In genomic region chr5:21865346-21866107, GRCm38 (mm10) we compare ENCODE assay signal across 8 mouse cellular contexts. TPM values are rescaled to one million over a fixed set of nuclear protein-coding genes. Genes with fewer than 3 reads are reported as not detected.
DNase-seq lines count a peak whose midpoint lies in the region; ATAC-seq and TF ChIP-seq lines count a peak whose summit lies in the region.

TSS of gene Slc26a5 (minus strand) at chr5:21865604.

- DNase-seq in kidney, adult 2 months = peak; percentile 1
- DNase-seq in kidney, adult 8-10 months = no peak
- DNase-seq in cerebellum, adult 9-11 months = peak; percentile 7
- DNase-seq in hindbrain, embryonic 10.5 days (ENCODE audit: low spot score) = peak; percentile 21
- peak; percentile 44 for DNase-seq in retina, postnatal 1 day
- DNase-seq in layer of hippocampus, postnatal 14 days (ENCODE audit: low spot score in 2 of 2) = no peak
- no peak for DNase-seq in spleen, postnatal 4 days (ENCODE audit: low spot score in 2 of 2)

- no peak within 1 kb of the TSS for H3K27ac ChIP-seq in kidney, adult 2 months (ENCODE audit: insufficient read depth, low read depth, low read length)
- 0 out of 2 replicates have a peak within 1 kb of the TSS, but pooled peaks have one; percentile 19 for H3K27ac ChIP-seq in hindbrain, embryonic 10.5 days
- no peak within 1 kb of the TSS for H3K27ac ChIP-seq in liver, embryonic 16.5 days (ENCODE audit: low read length)

- no peaks in the 10 kb centered on the region for H3K27me3 ChIP-seq in kidney, adult 2 months (replicated peaks; ENCODE audit: control insufficient read depth, insufficient read depth, low read length)
- H3K27me3 ChIP-seq in hindbrain, embryonic 10.5 days (ENCODE audit: insufficient read depth, poor library complexity, severe bottlenecking) = peaks cover 10% of the 10 kb centered on the region; the same call in 1 of the 2 replicates
- H3K27me3 ChIP-seq in liver, embryonic 16.5 days (ENCODE audit: control insufficient read depth, insufficient read depth, low read depth, low read length) = peaks cover 3% of the 10 kb centered on the region; the same call in 1 of the 2 replicates

- H3K9ac ChIP-seq in liver, embryonic 16.5 days (ENCODE audit: low read depth, low read length) = no peak within 1 kb of the TSS

- no peaks in the 10 kb centered on the region for H3K4me1 ChIP-seq in kidney, adult 2 months (ENCODE audit: control insufficient read depth, insufficient read depth, low read length)
- peaks cover 18% of the 10 kb centered on the region for H3K4me1 ChIP-seq in hindbrain, embryonic 10.5 days (replicated peaks)
- H3K4me1 ChIP-seq in liver, embryonic 16.5 days (ENCODE audit: control insufficient read depth, low read depth, low read length) = no peaks in the 10 kb centered on the region

- H3K4me2 ChIP-seq in liver, embryonic 16.5 days (ENCODE audit: low read depth, low read length) = peak within 1 kb of the TSS; percentile 12; the same call in 1 of the 2 replicates

- H3K9me3 ChIP-seq in hindbrain, embryonic 10.5 days = no peaks in the 10 kb centered on the region
- H3K9me3 ChIP-seq in liver, embryonic 16.5 days (replicated peaks; ENCODE audit: control insufficient read depth, low read length) = no peaks in the 10 kb centered on the region

- ATAC-seq in liver, embryonic 16.5 days (ENCODE audit: low read depth) = no peak

- no peak within 1 kb of the TSS for H3K4me3 ChIP-seq in kidney, adult 2 months (ENCODE audit: insufficient read depth, low read depth, low read length)
- H3K4me3 ChIP-seq in hindbrain, embryonic 10.5 days = peak within 1 kb of the TSS; percentile 46
- no peak within 1 kb of the TSS for H3K4me3 ChIP-seq in liver, embryonic 16.5 days (ENCODE audit: low read depth, low read length)

- 2% methylated on average over 29 of the region's 29 CpGs for WGBS in kidney, adult 2 months
- WGBS in hindbrain, embryonic 10.5 days = 2% methylated on average over 29 of the region's 29 CpGs
- WGBS in liver, embryonic 16.5 days (ENCODE audit: insufficient replicate concordance) = 4% methylated on average over 29 of the region's 29 CpGs

- TF ChIP-seq CTCF in kidney, adult 2 months (conservative IDR thresholded peaks at IDR 0.05; ENCODE audit: insufficient read depth, insufficient read length, low read depth, low read length) = no peak

- no peaks in the 10 kb centered on the region for H3K36me3 ChIP-seq in kidney, adult 2 months (ENCODE audit: control insufficient read depth, insufficient read depth, low read length)
- no peaks in the 10 kb centered on the region for H3K36me3 ChIP-seq in hindbrain, embryonic 10.5 days
- no peaks in the 10 kb centered on the region for H3K36me3 ChIP-seq in liver, embryonic 16.5 days (ENCODE audit: control insufficient read depth, insufficient read depth)

- TF ChIP-seq POLR2A in kidney, adult 2 months (IDR thresholded peaks at IDR 0.05; ENCODE audit: low read depth, low read length) = no peak

RNA-seq across cellular contexts. Expression of gene Slc26a5, which starts in this region (rescaled TPM):
- not detected in 2 replicates for polyA plus RNA-seq in kidney, adult 2 months (2012; rRNA removed)
- polyA plus RNA-seq in hindbrain, embryonic 10.5 days (2016; fragmentation: Nextera tagmentation; extraction: Ambion mirVana) = 0.09 TPM in 1 of 2 replicates, not detected in the other
- polyA plus RNA-seq in liver, embryonic 16.5 days (2015; fragmentation: Nextera tagmentation; extraction: Ambion mirVana) = not detected in 2 replicates
- total RNA-seq in layer of hippocampus, postnatal 14 days (2021) = under 1 TPM; 0.14 to 0.24 TPM

Comparison
In these comparisons a context has a peak if more than half of its experiments do, and no peak if none do; other contexts are left out.
1. Peak in DNase-seq in kidney, adult 2 months; RNA of the gene not detected or under 1 TPM.
2. Peak in DNase-seq, H3K4me3 ChIP-seq and H3K27ac ChIP-seq in hindbrain, embryonic 10.5 days; RNA of the gene not detected or under 1 TPM.
3. DNase-seq: peak in cerebellum, adult 9-11 months (single experiment) and retina, postnatal 1 day (single experiment); none in kidney, adult 8-10 months (0 of 2), layer of hippocampus, postnatal 14 days (0 of 2) and spleen, postnatal 4 days (0 of 2).